Mouse (Mus musculus) ES-E14 (cell line): ENCODE data around the gene Med13l.

Experiments used
- CHD2 ChIP-seq: IDR thresholded peaks from 2 replicates; pipeline ENCODE4 v1.6.1; 2014; ENCODE audit warnings: mild to moderate bottlenecking, low read depth, low read length, inconsistent platforms
- MAFK ChIP-seq: IDR thresholded peaks from 2 replicates; pipeline ENCODE4 v1.6.1; 2014; ENCODE audit warnings: mild to moderate bottlenecking, low read depth, low read length, inconsistent platforms; ENCODE audit not compliant: insufficient read depth
- ZC3H11A ChIP-seq: IDR thresholded peaks from 2 replicates; pipeline ENCODE4 v1.6.1; 2012; ENCODE audit warnings: low read depth, mild to moderate bottlenecking, inconsistent platforms, low read length, borderline replicate concordance

DNA sequence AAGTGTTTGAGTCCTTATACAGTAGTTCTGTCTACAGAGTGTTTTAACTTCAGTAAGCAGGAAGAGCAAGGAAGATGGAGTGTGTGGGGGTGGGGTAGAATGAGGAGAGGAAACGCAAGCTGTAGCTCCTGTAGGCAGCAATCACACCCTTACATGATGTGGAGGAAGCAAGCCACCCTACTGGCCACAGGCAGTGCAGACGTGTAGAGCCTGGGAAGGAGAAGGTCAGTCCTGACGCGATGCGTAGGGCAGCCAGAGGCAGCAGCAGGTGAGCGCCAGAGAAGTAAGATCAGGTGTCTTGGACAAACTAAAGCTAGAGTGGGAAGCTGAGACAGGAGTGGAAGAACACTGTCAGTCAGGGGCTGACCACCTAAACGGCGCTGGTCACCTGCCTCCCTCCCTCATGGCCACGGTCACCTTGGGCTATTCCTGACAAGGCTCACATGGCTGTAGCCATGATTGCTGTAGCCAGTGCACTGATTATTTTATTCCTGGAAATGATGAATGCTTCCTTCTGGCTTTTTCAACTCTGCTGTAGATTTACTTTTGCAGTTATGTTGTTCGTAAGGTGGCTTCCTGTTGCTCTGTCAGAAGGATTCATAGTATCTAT, 84.8 kb downstream of the Med13l start:
- TF ChIP-seq ZC3H11A (no peak), MAFK (no peak), CHD2 (no peak)
